Mouse (Mus musculus): ENCODE measurements around the gene Cgn. TPM values are rescaled to one million over a fixed set of nuclear protein-coding genes. Genes with fewer than 3 reads are reported as not detected.

Cgn gene
- total RNA-seq, 4 experiments from 2014 or later = 0.73 to 3.5 (median 1.5) TPM

Other genes with a start within 250 kb of the Cgn start
- gene Snx27, start 203.8 kb downstream of the Cgn start, total RNA-seq (2022) = 10 to 100 TPM; 47.4 to 56.8 (median 54.8) TPM
- gene Gm10972, start 143.4 kb downstream of the Cgn start, total RNA-seq (2022) = not detected
- 10 to 100 TPM; 14.5 to 18.2 (median 16.9) TPM for gene Tuft1, start 127.6 kb downstream of the Cgn start, total RNA-seq (2022)
- gene Selenbp2, start 92.9 kb downstream of the Cgn start, total RNA-seq (2022) = 10 to 100 TPM in 1 of 4 experiments, 1 to 10 TPM in 3; 5.4 to 11.5 (median 6.4) TPM
- gene Pogz, start 51.1 kb upstream of the Cgn start, total RNA-seq (2022) = 10 to 100 TPM; 28.7 to 61.2 (median 44.1) TPM
- 100 to 1,000 TPM; 313 to 362 (median 341) TPM for gene Psmb4, start 100.5 kb upstream of the Cgn start, total RNA-seq (2022)
- gene Selenbp1, start 146.6 kb upstream of the Cgn start, total RNA-seq (2022) = 10 to 100 TPM; 43.1 to 69.2 (median 57.5) TPM
- gene Rfx5, start 167.6 kb upstream of the Cgn start, total RNA-seq (2022) = 10 to 100 TPM; 27.2 to 56.5 (median 40.3) TPM
- 10 to 100 TPM; 59.3 to 87.5 (median 74.9) TPM for gene Pi4kb, start 188.2 kb upstream of the Cgn start, total RNA-seq (2022)
- gene Zfp687, start 229.0 kb upstream of the Cgn start, total RNA-seq (2022) = 10 to 100 TPM; 33.8 to 57.6 (median 46.8) TPM